Mouse (Mus musculus) liver, adult 2 months (tissue): ENCODE data around the gene Ascc2.

Source experiments
- CTCF ChIP-seq: fragments of 200-500 bp; IDR thresholded peaks from 2 replicates; pipeline ENCODE4 v1.5.1; 2011; ENCODE audit warnings: low read depth, low read length, control low read depth
- POLR2A ChIP-seq: fragments of 200-500 bp; IDR thresholded peaks from 2 replicates; pipeline ENCODE4 v1.6.1; 2011; ENCODE audit warnings: low read length, control low read depth; ENCODE audit not compliant: insufficient read depth; ENCODE audit errors: extremely low read depth

DNA sequence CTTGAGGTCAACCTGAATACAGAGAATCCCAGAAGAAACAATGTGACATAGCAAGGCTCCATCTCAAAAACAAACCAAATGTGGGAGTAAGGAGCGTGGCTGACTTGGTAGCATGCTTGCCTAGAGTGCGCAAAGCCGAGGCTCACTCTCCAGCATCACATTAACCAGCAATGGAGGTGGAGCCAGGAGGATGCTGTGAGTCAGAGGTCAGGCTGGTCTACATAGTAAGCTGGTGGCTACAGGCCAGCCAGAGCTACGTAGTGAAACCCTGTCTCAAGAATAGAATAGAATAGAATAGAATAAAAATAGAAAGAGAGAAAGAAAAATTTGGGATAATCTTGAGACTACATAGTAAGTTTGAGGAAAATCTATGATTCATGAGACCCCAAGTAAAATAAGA, 15.7 kb upstream of the Ascc2 start:
- TF ChIP-seq POLR2A, result no peak
- no peak for TF ChIP-seq CTCF
